Mouse (Mus musculus) stomach, adult 2 months (tissue): Measurements from ENCODE around the gene Gpr31b. TPM values are rescaled to one million over a fixed set of nuclear protein-coding genes. Genes with fewer than 3 reads are reported as not detected.

Source experiments
- polyA plus RNA-seq: library from polyadenylated mRNA; depleted of rRNA; stranded (reverse); fragments of >200 nt; gene quantifications from 2 replicates; pipeline ENCODE4 v1.2.3, GENCODE M21; 2012; rRNA removed

Gpr31b gene
- not detected in 2 replicates for polyA plus RNA-seq

DNA sequence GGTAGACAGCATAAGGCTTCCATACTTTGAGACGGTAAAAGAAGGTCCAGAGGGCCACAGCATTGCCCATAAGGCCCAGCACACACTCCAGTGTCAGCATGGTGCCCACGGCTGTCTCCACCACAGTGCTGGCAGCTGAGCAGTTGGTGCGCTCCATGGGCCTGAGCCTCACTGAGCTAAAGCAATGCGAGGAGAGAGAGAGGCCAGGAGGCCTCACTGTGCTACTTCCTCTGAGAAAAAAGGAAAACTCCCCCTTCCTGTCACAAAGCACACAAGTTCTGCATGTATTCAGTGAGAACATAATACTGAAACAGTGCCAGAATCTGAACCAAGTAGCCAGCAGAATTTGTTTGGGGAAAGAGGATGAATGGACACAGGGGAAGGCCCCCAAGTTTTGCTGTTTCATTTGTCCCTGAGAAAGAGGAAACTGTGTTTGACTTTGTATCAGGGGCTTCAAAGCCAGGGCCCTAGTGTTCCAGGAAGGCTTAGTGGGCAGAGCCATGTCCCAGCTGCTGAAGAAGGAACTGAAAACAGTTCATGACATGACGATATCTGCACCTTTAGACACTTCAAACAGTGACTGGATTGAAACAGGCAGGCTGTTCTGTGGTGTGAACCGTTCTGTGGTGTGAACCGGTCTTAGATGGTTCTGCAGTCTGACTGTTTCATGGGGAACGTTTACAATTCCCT lies at the start of gene Gpr31b:
Gpr31b (minus strand) TSS at position 173 of the 690 bp plus-strand sequence.

DNA sequence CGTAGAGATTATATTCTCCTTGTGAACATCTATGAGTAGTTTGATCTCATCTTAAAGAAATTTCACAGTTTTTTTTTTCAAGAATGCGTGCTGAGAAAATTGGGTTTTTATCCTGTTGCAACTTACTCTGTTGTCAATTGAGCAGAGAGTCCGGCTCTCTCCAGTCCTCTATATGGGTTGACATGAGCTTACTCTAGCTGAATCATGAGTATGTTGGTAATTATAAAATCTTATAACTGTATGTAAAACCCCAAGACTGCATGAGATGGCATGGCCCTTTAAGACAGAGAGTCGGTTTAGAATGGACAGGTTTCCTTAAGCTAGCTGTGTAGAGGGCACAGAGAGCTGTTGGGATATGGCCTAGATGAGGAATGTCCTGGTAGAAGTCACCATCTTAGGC lies 8.7 kb upstream of the Gpr31b start, which contains the start of gene Tcp10b:
Tcp10b (plus strand) TSS at position 301 of the 400 bp plus-strand sequence.

DNA sequence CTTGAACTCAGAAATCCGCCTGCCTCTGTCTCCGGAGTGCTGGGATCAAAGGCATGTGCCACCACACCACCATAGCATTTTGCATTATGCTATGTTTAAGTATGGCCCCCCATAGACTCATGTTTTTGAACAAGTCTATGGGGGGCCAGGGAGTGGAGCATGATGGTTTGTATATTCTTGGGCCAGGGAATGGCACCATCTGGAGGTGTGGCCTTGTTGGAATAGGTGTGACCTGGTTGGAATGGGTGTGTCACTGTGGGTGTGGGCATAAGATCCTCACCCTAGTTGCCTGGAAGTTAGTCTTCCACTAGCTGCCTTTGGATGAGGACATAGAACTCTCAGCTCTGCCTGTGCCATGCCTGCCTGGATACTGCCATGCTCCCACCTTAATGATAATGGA lies 45.5 kb downstream of the Gpr31b start, which contains the start of gene Sod2:
Sod2 (plus strand) TSS at position 301 of the 400 bp plus-strand sequence.

Other genes starting within 250 kb of the Gpr31b start
- gene Mas1, start 184.2 kb downstream of the Gpr31b start, polyA plus RNA-seq: 0.05 TPM in 1 of 2 replicates, not detected in the other
- 0.05 and 0.10 TPM in 2 replicates for gene Mrgprh, start 176.3 kb downstream of the Gpr31b start, polyA plus RNA-seq
- 0.21 and 0.35 TPM in 2 replicates for gene Pnldc1, start 142.1 kb downstream of the Gpr31b start, polyA plus RNA-seq
- gene Tcp1, start 136.6 kb downstream of the Gpr31b start, polyA plus RNA-seq: 11.3 and 13.8 TPM in 2 replicates
- 11.7 and 12.8 TPM in 2 replicates for gene Mrpl18, start 136.0 kb downstream of the Gpr31b start, polyA plus RNA-seq
- 0.09 TPM in 1 of 2 replicates, not detected in the other for gene Acat3, start 111.7 kb downstream of the Gpr31b start, polyA plus RNA-seq
- 2.6 and 3.9 TPM in 2 replicates for gene Acat2, start 91.5 kb downstream of the Gpr31b start, polyA plus RNA-seq
- gene Wtap, start 58.1 kb downstream of the Gpr31b start, polyA plus RNA-seq: 4.1 TPM in 2 replicates
- 221 and 432 TPM in 2 replicates for gene Sod2, start 45.5 kb downstream of the Gpr31b start, polyA plus RNA-seq
- gene Tcp10b, start 8.8 kb upstream of the Gpr31b start, polyA plus RNA-seq: 0.02 TPM in 1 of 2 replicates, not detected in the other
- 0.03 TPM in 1 of 2 replicates, not detected in the other for gene Unc93a, start 79.5 kb upstream of the Gpr31b start, polyA plus RNA-seq
- gene Smok2a, start 168.9 kb upstream of the Gpr31b start, polyA plus RNA-seq: not detected in 2 replicates
- gene Smok2b, start 178.0 kb upstream of the Gpr31b start, polyA plus RNA-seq: not detected in 2 replicates